Mouse (Mus musculus) thymus, adult 2 months (tissue): ENCODE data around the gene Nkx6-1.

Experiments
- CTCF ChIP-seq: fragments of 200-500 bp; IDR thresholded peaks from 2 replicates; pipeline ENCODE4 v1.5.1; 2012; ENCODE audit warnings: mild to moderate bottlenecking, control low read depth, low read length, moderate library complexity, borderline replicate concordance; ENCODE audit not compliant: control insufficient read depth, poor library complexity, insufficient read depth; ENCODE audit errors: extremely low read depth
- POLR2A ChIP-seq: fragments of 200-500 bp; IDR thresholded peaks from 2 replicates; pipeline ENCODE4 v1.6.1; 2012; ENCODE audit warnings: mild to moderate bottlenecking, low read length, control low read depth, moderate library complexity; ENCODE audit not compliant: control insufficient read depth, poor library complexity, insufficient read depth; ENCODE audit errors: extremely low read depth

DNA sequence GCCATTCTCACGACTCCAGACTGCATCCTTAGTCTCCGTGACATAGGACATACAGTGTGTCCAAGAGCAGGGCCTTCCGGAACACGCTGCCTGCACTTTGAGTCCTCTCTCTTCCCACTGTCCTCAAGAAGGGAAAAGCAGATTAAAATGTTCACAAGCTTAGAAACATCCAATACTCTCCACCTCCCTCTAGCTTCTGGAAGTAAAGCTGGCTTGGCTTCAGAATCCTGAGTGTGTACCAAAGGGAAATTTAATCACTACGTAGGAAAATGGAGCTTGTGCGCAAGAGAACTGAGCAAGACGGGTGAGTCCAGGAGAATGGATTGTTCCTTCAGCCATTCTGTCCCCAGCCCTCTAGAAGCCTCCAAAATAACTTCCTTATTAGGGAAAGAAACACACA lies 9.4 kb downstream of the Nkx6-1 start:
- TF ChIP-seq CTCF (no peak), POLR2A (no peak)
